Mouse (Mus musculus) brain, embryonic 18.5 days (tissue): ENCODE results near the gene Ssbp4.

Source experiments
- DNase-seq: peaks from one replicate; pipeline ENCODE4 v3.0.0-alpha.2; 2012; ENCODE audit warnings: low read depth, low spot score

Ssbp4 gene

DNA sequence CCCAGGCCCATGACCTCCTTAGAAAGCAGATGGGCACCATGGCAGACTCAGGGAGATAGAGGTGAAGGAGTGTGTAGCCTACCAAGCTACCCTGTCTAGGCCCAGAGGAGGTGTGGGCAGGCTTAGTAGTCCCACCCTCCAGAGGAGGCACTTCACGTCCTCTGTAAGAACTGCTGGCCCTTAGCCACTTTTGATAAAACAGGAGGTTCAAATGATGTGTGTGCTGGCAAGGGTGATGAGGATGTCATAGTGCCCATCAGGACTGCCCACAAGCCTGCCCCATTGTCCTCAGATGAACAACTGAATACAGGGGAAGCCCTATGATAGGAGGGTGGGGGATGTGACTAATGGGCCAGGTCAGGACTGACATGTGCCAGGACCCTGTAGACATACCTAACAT lies 55.8 kb downstream of the Ssbp4 start:
- DNase-seq: no peak

DNA sequence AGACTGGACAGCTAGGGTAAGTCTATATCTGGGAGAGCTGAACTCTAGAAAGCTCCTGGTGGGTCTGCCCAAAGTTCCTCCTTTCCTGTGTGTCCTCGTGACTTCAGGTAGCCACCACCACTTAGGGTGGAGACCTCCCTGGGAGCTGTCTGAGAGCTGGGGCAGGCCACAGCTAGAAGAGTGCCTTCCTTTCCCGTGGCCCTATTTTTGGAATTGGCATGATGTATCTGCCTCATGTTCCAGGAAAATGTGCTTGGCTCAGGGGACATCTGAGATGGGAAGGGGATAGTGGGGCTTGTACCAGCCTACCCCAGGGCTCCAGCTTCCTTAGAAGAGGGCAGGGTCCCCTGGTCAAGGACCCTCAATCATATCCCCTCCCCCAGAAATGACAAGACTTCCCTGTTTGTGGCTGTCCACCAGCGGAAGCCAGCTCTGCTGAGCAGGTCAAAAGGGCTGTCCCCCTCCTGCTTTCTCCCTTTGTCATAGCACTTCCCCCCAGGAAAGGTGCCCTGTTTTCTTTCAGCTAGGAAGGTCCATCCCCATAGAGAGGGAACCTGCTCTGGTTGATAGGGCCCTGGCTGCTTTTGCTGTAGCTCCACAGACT lies 57.0 kb downstream of the Ssbp4 start:
- no peak for DNase-seq

DNA sequence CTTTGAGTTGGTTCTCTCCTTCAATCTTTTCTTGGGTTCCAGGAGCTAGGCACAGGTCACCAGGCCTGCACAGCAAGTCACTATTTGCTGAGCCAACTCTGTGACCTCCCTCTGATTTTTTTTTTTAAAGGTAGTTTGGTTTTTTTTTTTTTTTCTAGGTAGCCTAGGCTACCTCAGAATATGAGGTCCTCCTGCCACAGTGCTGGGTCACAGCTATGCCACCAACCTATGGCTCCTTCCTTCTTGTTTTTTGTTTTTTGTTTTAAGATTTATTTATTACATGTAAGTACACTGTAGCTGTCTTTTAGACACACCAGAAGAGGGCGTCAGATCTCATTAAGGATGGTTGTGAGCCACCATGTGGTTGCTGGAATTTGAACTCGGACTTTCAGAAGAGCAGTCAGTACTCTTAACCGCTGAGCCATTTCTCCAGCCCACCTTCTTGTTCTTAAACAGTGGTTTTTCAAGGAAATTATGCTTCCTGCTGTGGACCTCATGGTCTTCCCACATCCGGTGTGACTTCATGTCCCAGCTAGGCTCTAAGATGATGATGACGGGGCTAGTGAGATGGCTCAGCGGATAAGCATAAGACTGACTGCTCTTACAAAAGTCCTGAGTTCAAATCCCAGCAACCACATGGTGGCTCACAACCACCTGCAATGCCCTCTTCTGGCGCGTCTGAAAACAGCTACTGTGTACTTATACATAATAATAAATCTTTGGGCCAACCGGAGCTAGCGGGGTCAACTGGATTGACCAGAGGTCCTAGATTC lies 59.1 kb downstream of the Ssbp4 start:
- DNase-seq: no peak

DNA sequence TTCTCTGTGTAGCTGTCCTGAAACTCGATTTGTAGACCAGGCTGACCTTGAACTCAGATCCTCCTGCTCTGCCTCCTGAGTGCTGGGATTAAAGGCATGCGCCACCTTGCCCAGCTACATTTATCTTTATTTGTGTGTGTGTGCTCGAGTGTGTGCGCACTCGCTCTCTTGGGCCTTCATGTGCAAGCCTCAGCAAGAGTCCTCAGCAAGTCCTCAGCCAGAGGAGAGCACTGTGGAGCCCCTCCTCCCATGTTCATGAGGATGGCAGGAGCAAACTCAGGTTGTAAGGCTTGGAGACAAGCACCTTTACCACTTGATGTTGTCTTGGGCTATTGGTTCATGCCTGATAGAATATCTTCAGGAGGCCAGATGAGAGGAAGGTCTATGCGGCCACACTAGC lies 60.9 kb downstream of the Ssbp4 start:
- no peak for DNase-seq
